Mouse (Mus musculus): ENCODE results near the gene Foxo4.

- TF ChIP-seq CTCF (IDR thresholded peaks at IDR 0.05; ENCODE audit: extremely low read depth, insufficient read length, insufficient replicate concordance, low read depth, low read length) (no peak), POLR2A (IDR thresholded peaks at IDR 0.05; ENCODE audit: low read depth, low read length) (no peak)
Measured at GRCm38 (mm10) chrX:101273875-101274738, 19.8 kb downstream of the Foxo4 start, which contains the start of gene Med12.
